ENCODE assay signal across 8 mouse cellular contexts in genomic region chr13:107831221-107831681, GRCm38 (mm10).
DNase-seq lines count a peak whose midpoint lies in the region; ATAC-seq and TF ChIP-seq lines count a peak whose summit lies in the region.

No protein-coding gene starts in this region.

- peaks cover 2% of the 10 kb centered on the region; the same call in 1 of the 2 replicates for H3K79me2 ChIP-seq in MEL (ENCODE audit: control insufficient read depth, insufficient read depth, low read length, poor library complexity)

- no peak for TF ChIP-seq RAD21 in MEL (IDR thresholded peaks at IDR 0.05; ENCODE audit: low read depth, low read length)

- TF ChIP-seq CTCF in MEL (IDR thresholded peaks at IDR 0.05 in 2 of 3, conservative IDR thresholded peaks at IDR 0.05 in 1 of 3; ENCODE audit: control insufficient read depth in 1 of 3, insufficient read depth in 1 of 3, low read depth in 2 of 3, low read length in 3 of 3, poor library complexity in 1 of 3, severe bottlenecking in 1 of 3) = no peak
- no peak for TF ChIP-seq CTCF in lung, embryonic 14.5 days (IDR thresholded peaks at IDR 0.05; ENCODE audit: low read depth)

- H3K9ac ChIP-seq in MEL (ENCODE audit: control insufficient read depth, low read depth, low read length, poor library complexity, severe bottlenecking) = no peak overlapping the region
- no peak overlapping the region for H3K9ac ChIP-seq in lung, embryonic 14.5 days

- peak; percentile 94 for ATAC-seq in frontal cortex, adult (ENCODE audit: low TSS enrichment)
- ATAC-seq in hematopoietic stem cell, adult 5-6 weeks (replicated peaks in 1 of 2; ENCODE audit: insufficient read depth in 1 of 2, low FRiP score in 2 of 2, low TSS enrichment in 1 of 2, low read depth in 1 of 2, poor library complexity in 2 of 2, severe bottlenecking in 2 of 2) = peak; percentile 99 to 100
- ATAC-seq in lung, embryonic 14.5 days (ENCODE audit: insufficient read depth) = peak; percentile 100
- peak; percentile 99 for ATAC-seq in neutrophil, adult 5-6 weeks (ENCODE audit: extremely low read depth, insufficient number of reproducible peaks, low FRiP score, poor library complexity, severe bottlenecking)

- peak; percentile 99 for DNase-seq in MEL (ENCODE audit: low read depth, low spot score)
- peak; percentile 69 for DNase-seq in cerebellum, adult 9-10 months
- peak; percentile 88 to 90 for DNase-seq in layer of hippocampus, adult 8-10 months (ENCODE audit: low spot score in 2 of 2)
- DNase-seq in lung, embryonic 14.5 days = peak; percentile 100
- DNase-seq in testis, postnatal 14 days (ENCODE audit: low spot score) = peak; percentile 87

- peak overlapping the region; percentile 45 for H3K4me2 ChIP-seq in lung, embryonic 14.5 days

- no peaks in the 10 kb centered on the region for H3K27me3 ChIP-seq in MEL (ENCODE audit: control insufficient read depth in 1 of 2, insufficient read depth in 2 of 2, low read length in 2 of 2)
- H3K27me3 ChIP-seq in lung, embryonic 14.5 days (ENCODE audit: insufficient read depth, low read length) = no peaks in the 10 kb centered on the region

- peaks cover 0 to 14% of the 10 kb centered on the region in 2 experiments; a peak in 2 of 4 replicates for H3K36me3 ChIP-seq in MEL (ENCODE audit: control insufficient read depth in 1 of 2, insufficient read depth in 2 of 2, low read length in 2 of 2)
- H3K36me3 ChIP-seq in lung, embryonic 14.5 days (ENCODE audit: insufficient read depth) = no peaks in the 10 kb centered on the region

- under 1% methylated on average over 17 of the region's 17 CpGs for WGBS in lung, embryonic 14.5 days

- peak; percentile 53 to 63; a peak in 3 of 4 replicates for TF ChIP-seq EP300 in MEL (IDR thresholded peaks at IDR 0.05; ENCODE audit: low read depth in 1 of 2, low read length in 2 of 2)

- H3K27ac ChIP-seq in MEL (ENCODE audit: control insufficient read depth, low read depth, low read length) = no peak overlapping the region
- H3K27ac ChIP-seq in lung, embryonic 14.5 days (ENCODE audit: low read depth) = no peak overlapping the region

- TF ChIP-seq POLR2A in MEL (IDR thresholded peaks at IDR 0.05; ENCODE audit: control insufficient read depth in 1 of 2, insufficient read depth in 1 of 2, low read depth in 1 of 2, low read length in 2 of 2, poor library complexity in 1 of 2) = no peak

- no peaks in the 10 kb centered on the region for H3K9me3 ChIP-seq in MEL (replicated peaks; ENCODE audit: insufficient read depth, low read length)
- no peaks in the 10 kb centered on the region for H3K9me3 ChIP-seq in lung, embryonic 14.5 days (ENCODE audit: low read depth, low read length)

- peak overlapping the region; percentile 40 to 54; a peak in 3 of 4 replicates for H3K4me3 ChIP-seq in MEL (ENCODE audit: control insufficient read depth in 1 of 2, insufficient read depth in 1 of 2, low read depth in 2 of 2, low read length in 2 of 2)
- peak overlapping the region; percentile 17 for H3K4me3 ChIP-seq in lung, embryonic 14.5 days (ENCODE audit: low read depth, low read length)

- H3K4me1 ChIP-seq in MEL (ENCODE audit: control insufficient read depth in 1 of 2, insufficient read depth in 2 of 2, low read length in 2 of 2) = peaks cover 0 to 18% of the 10 kb centered on the region in 2 experiments; a peak in 3 of 4 replicates
- peaks cover 7% of the 10 kb centered on the region; the same call in 1 of the 2 replicates for H3K4me1 ChIP-seq in lung, embryonic 14.5 days (ENCODE audit: insufficient read depth)

TF ChIP-seq in MEL, 35 proteins besides CTCF, POLR2A, EP300 and RAD21:
- TF ChIP-seq NELFE (IDR thresholded peaks at IDR 0.05; ENCODE audit: low read depth, low read length) (no peak), SIN3A (IDR thresholded peaks at IDR 0.05; ENCODE audit: low read length) (peak; percentile 95), MYB (IDR thresholded peaks at IDR 0.05; ENCODE audit: low read depth, low read length) (no peak), GABPA (IDR thresholded peaks at IDR 0.05; ENCODE audit: low read depth, low read length) (0 out of 2 replicates have a peak, but pooled peaks have one; percentile 36), ZMIZ1 (IDR thresholded peaks at IDR 0.05; ENCODE audit: low read depth, low read length) (no peak), POLR2AphosphoS5 (IDR thresholded peaks at IDR 0.05; ENCODE audit: borderline replicate concordance, low read depth, low read length) (no peak), MXI1 (IDR thresholded peaks at IDR 0.05; ENCODE audit: low read depth, low read length) (peak; percentile 45; the same call in 1 of the 2 replicates), GATA1 (IDR thresholded peaks at IDR 0.05; ENCODE audit: low read depth, low read length) (0 out of 2 replicates have a peak, but pooled peaks have one; percentile 18), KAT2A (conservative IDR thresholded peaks at IDR 0.05; ENCODE audit: low read depth, low read length) (no peak), USF1 (IDR thresholded peaks at IDR 0.05; ENCODE audit: low read depth, low read length) (no peak), E2F4 (IDR thresholded peaks at IDR 0.05; ENCODE audit: borderline replicate concordance, low read depth, low read length) (no peak), BHLHE40 (IDR thresholded peaks at IDR 0.05; ENCODE audit: borderline replicate concordance, low read depth, low read length) (no peak), NRF1 (IDR thresholded peaks at IDR 0.05; ENCODE audit: insufficient read depth, low read depth, low read length, poor library complexity, severe bottlenecking) (no peak), TBP (IDR thresholded peaks at IDR 0.05; ENCODE audit: low read depth, low read length) (0 out of 2 replicates have a peak, but pooled peaks have one; percentile 35), SMC3 (IDR thresholded peaks at IDR 0.05; ENCODE audit: low read depth, low read length) (no peak), POLR2AphosphoS2 (IDR thresholded peaks at IDR 0.05; ENCODE audit: low read length) (no peak), USF2 (IDR thresholded peaks at IDR 0.05; ENCODE audit: borderline replicate concordance in 1 of 2, insufficient read depth in 1 of 2, low read depth in 1 of 2, low read length in 2 of 2) (no peak), RCOR1 (IDR thresholded peaks at IDR 0.05; ENCODE audit: low read depth, low read length) (no peak), MAX (IDR thresholded peaks at IDR 0.05; ENCODE audit: low read length) (no peak), MAFK (IDR thresholded peaks at IDR 0.05; ENCODE audit: borderline replicate concordance, low read depth, low read length) (peak; percentile 98), TAL1 (IDR thresholded peaks at IDR 0.05; ENCODE audit: low read length) (no peak), UBTF (IDR thresholded peaks at IDR 0.05; ENCODE audit: borderline replicate concordance, insufficient read depth, low read depth, low read length) (no peak), MYC (IDR thresholded peaks at IDR 0.05; ENCODE audit: low read depth, low read length) (no peak; the same call in 1 of the 2 replicates), MAZ (IDR thresholded peaks at IDR 0.05; ENCODE audit: low read depth, low read length) (no peak), ZKSCAN1 (IDR thresholded peaks at IDR 0.05; ENCODE audit: low read depth, low read length) (no peak), ZC3H11A (IDR thresholded peaks at IDR 0.05; ENCODE audit: low read depth, low read length) (peak; percentile 34), MEF2A (IDR thresholded peaks at IDR 0.05; ENCODE audit: extremely low read depth, insufficient replicate concordance, low read depth, low read length, poor library complexity, severe bottlenecking) (no peak), CHD2 (IDR thresholded peaks at IDR 0.05; ENCODE audit: low read length) (no peak), CHD1 (IDR thresholded peaks at IDR 0.05; ENCODE audit: low read depth, low read length) (no peak), ETS1 (IDR thresholded peaks at IDR 0.05; ENCODE audit: low read depth, low read length) (peak; percentile 100), TCF12 (IDR thresholded peaks at IDR 0.05; ENCODE audit: low read depth, low read length) (peak; percentile 33; the same call in 1 of the 2 replicates), JUND (IDR thresholded peaks at IDR 0.05; ENCODE audit: low read depth, low read length) (no peak), ELF1 (IDR thresholded peaks at IDR 0.05; ENCODE audit: low read depth, low read length) (0 out of 2 replicates have a peak, but pooled peaks have one; percentile 43), ZNF384 (IDR thresholded peaks at IDR 0.05; ENCODE audit: low read depth, low read length) (no peak), HCFC1 (IDR thresholded peaks at IDR 0.05; ENCODE audit: low read depth, low read length) (peak; percentile 41; the same call in 1 of the 2 replicates)
